Mouse (Mus musculus) A20 (cell line): ENCODE results near the gene Tubd1.
"Not testable (repeated sequence)": the region's sequence is repeated elsewhere in the genome, so short reads cannot be mapped to it uniquely, and the experiment has no call there.

Experiments
- DNase-seq: peaks from one replicate; pipeline ENCODE4 v3.0.0-alpha.2; 2011; ENCODE audit warnings: low read depth, low spot score

Tubd1 gene

GRCm38 (mm10) chr11:86544639-86545299 is at the start of gene Tubd1, which contains the start of gene Rps6kb1:
Gene Tubd1 (plus strand): TSS chr11:86544991.
Gene Rps6kb1 (minus strand): TSS chr11:86544805.
- DNase-seq, result peak; percentile 100

DNA sequence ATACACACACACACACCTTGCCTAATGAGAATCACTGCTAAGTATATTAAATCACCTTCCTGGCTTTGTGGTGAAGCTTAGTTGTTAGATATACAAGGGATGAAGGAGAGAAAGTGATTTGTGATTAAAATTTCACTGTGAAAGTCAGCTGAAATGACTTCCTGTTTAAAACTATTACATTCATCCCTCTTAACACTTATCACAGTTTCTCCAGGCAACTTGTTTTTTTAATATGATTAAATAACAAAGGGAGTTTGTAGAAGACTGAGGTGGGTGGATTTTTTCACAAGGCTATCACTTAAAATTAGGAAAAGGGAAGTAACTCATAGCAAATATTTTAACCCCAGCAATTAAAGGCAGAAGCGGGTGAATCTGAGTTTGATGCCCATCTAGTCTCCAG is 47.4 kb upstream of the Tubd1 start:
- DNase-seq, result no peak

DNA sequence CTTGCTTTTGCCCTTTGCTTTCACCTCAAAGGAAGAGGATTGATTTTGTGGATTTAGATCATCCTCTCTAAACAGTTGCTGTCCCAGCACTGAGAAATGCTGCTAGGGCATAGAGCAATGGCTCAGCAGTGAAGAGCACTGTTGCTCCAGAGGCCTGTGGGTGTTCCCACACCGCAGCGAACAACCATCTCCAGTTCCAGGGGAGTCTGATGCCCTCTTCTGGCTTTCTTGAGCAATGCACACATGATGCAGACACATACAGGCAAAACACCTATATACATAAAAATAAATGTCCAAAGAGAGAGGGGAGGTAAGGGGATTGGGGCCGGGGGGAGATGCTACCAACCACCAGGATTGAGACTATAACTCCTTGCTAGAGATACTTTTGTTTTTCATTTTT is 46.9 kb upstream of the Tubd1 start:
- peak; percentile 49 for DNase-seq

DNA sequence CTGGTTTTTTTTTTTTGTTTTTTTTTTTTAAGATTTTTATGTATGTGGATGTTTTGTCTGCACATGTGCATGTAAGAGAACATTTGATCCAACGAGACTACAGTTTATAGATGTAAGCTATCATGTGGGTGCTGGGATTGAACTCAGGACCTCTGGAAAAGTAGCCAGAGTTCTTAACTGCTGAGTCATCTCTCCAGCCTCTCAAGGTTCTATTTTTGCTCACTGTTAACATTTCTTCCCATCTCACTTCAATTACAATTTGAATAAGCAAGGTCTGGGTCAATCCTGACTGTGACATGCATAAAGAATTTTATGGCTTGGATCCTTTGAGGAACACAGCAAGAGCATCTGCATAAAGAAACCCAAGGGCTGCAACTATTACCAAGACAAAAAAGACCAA is 44.0 kb upstream of the Tubd1 start:
- DNase-seq, result no peak

GRCm38 (mm10) chr11:86503121-86503520 is 41.7 kb upstream of the Tubd1 start:
- DNase-seq, result no peak

DNA sequence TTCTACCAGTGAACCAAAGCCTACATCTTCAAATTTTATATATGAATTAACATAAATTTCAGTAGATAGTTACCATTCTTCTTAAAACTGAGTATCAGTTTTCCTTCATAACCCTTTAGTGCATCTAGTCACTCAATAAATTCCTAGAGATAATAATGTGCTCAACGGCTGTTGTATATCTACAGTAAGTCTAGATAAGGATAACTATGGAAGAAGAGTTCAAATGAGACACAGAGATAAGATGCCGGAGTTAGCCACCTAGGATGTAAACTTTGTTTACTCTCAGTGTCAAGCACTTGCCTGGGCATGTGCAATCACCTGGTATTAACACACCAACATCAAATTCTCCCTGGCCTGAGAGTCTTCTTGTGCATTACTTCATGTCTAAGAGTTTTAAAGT is 37.5 kb upstream of the Tubd1 start:
- DNase-seq, result no peak

DNA sequence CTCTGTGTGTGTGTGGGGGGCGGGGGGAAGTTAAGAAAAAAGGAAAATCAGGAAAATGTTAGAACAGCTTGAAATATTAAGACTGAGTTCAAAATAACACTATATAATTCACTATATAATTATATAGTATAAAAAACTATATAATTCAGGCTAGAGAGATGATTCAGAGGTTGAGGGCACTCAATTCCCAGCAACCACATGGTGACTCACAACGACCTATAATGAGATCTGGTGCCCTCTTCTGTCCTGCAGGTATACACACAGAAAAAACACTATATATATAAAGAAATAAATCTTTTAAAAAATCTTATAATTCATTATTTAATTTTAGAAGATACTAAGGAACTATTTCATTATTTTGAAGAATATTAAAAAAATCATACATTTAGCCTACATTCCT is 36.8 kb upstream of the Tubd1 start:
- DNase-seq, result no peak

DNA sequence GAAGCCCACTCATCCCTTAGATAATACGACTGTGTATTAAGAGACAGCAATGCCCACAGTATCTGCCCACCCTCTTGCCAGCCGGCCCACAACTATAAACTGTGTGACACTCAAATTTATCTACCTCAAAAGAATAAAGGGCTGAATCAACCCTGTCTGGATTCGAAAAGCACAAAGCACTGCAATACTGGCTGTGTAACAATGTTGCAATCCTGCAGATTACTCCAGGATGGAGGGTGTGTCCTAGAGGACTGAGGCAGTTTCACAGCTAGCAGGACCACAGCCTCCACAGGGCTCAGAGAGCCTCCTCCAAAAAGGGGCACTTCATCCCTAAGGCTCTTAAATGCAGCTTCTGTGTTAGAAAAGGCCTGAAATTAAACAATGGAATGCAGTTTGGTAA is 28.2 kb upstream of the Tubd1 start:
- DNase-seq, result no peak

- no peak for DNase-seq
Measured at GRCm38 (mm10) chr11:86517229-86517628, 27.6 kb upstream of the Tubd1 start.

DNA sequence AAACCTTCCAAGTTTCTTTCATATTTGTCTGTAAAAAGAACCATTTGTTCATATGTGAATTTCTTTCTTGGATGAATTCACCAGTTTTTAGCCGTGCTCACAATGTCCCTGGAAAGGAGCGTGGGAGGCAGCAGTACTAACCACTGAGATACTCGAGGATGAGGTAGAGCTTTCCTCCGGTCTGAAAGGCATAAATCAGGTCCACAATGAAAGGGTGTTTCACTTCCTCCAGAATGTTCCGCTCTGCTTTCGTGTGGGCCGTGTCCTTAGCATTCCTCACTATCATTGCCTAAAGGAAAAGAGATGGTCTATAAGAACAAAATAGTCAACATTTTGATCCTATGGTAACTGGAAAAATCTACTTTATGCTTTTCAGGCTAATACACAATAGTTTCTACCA is 25.0 kb upstream of the Tubd1 start:
- no peak for DNase-seq

GRCm38 (mm10) chr11:86527528-86527927 is 17.3 kb upstream of the Tubd1 start:
- no peak for DNase-seq

- DNase-seq, result peak; percentile 59
Measured at GRCm38 (mm10) chr11:86532834-86533233, 12.0 kb upstream of the Tubd1 start.

DNA sequence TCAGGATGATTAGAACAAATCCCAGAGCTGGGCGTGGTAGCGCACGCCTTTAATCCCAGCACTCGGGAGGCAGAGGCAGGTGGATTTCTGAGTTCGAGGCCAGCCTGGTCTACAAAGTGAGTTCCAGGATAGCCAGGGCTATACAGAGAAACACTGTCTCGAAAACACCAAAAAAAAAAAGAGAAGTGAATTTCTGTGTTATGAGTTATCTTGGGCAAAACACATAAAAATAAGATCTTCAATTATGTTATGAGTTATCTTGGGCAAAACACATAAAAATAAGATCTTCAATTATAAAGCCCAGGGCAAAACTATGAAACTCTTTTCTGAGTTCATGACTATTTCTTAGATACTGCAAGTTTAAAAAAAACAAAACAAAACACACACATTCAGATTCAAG is 11.5 kb upstream of the Tubd1 start:
- not testable (repeated sequence) for DNase-seq

DNA sequence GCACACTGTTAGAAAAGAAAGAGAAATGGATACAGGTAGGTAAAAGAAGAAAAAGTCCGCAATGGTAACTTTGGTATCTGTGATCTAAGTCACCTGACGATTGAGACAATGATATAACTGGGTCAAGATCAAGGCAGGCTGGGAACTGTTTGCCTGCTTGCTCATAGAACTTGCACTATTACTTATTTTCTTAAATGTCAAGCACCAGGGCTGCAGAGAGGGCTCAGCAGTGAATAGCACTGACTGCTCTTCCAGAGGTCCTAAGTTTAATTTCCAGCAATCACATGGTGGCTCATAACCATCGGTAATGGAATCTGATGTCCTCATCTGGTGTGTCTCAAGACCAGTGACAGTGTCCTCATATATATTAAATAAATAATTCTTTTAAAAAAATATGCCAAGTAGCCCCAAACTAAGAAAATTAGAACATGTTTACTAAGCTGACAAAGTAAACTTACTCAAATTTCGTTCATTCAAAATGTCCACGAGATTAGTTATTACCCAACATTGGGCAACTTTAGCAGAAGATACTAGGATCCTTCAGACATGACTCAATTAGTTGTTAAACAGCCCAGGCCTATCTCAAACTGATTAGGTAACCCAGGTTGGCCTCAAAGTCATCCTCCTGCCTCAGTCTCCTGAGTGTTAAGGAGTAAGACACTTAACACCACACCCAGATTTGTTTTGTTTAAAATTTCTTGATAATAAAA is 10.4 kb upstream of the Tubd1 start:
- DNase-seq, result no peak

DNA sequence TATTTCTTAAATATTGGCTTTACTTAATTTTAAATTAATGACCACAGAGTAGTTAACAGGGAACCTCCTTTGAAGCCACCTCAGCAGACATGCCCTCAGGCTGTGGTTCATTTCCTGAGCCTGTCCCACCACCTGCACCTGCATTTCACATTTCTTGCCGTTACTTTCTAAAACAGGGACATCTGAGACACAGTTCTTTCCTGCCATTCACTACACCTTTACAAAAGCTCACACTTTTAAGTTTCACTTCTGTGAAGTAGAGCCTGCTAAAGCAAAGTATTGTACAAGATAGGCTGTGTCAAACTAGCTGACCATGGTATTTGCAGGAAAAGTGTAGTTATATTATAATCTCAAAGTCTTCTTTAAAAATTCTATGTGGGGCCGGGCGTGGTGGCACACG is 6.0 kb upstream of the Tubd1 start:
- peak; percentile 80 for DNase-seq

GRCm38 (mm10) chr11:86539716-86540475 is 4.9 kb upstream of the Tubd1 start:
- peak; percentile 60 for DNase-seq

DNA sequence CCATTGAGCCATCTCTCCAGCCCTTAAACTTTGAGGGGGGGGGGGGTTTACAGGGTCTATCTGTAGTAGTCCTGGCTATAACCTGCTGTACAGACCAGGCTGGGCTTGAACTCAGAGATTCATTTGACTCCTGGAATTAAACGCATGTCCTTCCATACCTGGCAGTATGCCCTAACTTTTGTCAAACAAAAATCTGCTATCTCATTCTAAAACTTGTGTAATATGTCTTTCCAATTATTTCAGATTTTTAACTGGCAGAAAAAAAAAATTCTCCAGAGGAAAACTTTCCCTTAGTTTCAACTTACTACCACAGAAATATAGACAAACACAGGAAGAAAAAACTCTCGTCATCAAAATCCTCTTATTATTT is 4.3 kb upstream of the Tubd1 start:
- DNase-seq, result no peak

GRCm38 (mm10) chr11:86542851-86543250 is 1.9 kb upstream of the Tubd1 start:
- DNase-seq, result no peak

DNA sequence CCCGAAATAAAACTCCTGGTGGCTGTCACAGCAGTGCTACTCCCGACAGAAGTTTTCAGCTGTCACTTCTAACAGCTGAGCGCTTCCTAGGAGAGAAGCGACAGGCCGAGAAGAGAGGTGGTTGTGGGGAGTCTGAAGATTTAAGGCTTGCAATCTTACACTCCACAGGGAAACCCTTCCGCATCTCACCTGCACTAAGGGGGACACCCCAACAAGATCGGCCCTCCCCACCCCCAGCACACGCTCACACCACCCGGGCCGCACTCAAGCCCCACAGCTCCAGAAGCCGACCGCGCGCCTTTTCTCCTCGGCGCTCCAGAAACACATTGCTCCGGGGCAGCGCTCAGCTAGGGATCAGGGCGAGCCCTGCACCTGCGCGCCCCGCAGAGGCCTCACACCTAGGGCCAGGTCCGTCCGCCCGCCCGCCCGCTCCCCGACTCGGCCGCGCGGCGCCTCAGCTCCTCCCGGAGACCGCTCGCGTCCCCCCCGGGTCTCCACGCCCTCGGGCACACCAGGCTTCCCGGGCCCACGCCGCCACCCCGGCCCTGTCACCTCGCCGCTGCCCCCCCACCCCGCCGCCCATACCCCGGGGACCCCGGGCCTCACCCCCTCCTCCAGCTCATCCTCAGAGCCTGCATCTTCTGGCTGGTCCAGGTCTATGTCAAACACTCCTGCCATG is 692 bp upstream of the Tubd1 start:
- DNase-seq, result peak; percentile 81

DNA sequence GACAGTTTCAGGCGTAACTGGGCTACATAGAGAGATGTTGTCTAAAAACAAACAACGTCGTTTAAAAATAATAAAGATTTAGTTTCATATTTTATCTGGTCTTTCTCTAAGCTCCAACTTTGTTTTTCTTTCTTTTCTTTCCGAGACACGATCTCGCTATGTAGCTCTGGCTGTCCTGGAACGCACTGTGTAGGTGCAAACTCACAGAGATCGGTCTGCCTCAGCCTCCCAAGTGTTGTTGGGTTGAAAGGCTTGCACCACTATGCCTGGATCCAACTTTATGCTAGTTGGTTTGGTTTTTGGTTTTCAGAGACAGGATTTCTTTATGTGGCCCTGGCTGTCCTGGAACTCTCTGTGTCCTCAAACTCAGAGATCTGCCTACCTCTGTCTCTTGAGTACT is 765 bp downstream of the Tubd1 start:
- DNase-seq, result peak; percentile 51

- DNase-seq, result peak; percentile 48
Measured at GRCm38 (mm10) chr11:86547412-86547811, 2.6 kb downstream of the Tubd1 start.

DNA sequence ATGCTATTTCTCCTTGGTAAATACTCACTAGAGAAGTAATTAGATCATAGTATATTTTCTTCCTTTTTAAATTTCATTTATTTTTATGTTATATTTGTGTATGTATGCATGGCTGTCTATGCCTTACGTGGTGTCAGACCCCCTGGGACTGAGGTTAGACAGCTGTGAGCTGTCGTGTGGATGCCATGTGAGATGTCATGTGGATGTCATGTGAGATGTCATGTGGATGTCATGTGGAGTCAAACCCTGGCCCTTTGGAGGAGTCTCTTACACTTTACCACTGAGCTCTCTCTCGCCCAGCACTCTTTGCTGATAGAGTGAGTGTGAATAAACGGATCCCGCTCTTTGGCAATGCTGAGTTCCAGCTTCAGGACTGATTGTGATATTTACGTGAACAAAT is 8.7 kb downstream of the Tubd1 start:
- no peak for DNase-seq
